Mouse (Mus musculus): ENCODE measurements around the gene Kmt5c.

Gene Kmt5c

GRCm38 (mm10) chr7:4789436-4789935 lies 49.6 kb downstream of the Kmt5c start, which contains the start of gene Tmem238:
TSS of gene Tmem238 (minus strand) at chr7:4789656.
- peak; percentile 60 to 84 for DNase-seq (ENCODE audit: low spot score in 2 of 2)

GRCm38 (mm10) chr7:4792278-4793212 lies 52.6 kb downstream of the Kmt5c start, which contains the start of gene Rpl28:
TSS of gene Rpl28 (plus strand) at chr7:4792874.
- peak; percentile 94 to 95 for DNase-seq (ENCODE audit: low spot score in 2 of 2)

GRCm38 (mm10) chr7:4793248-4793647 lies 53.3 kb downstream of the Kmt5c start:
- DNase-seq (ENCODE audit: low spot score in 2 of 2), result peak in 1 of 2 experiments; percentile 26

GRCm38 (mm10) chr7:4793674-4794073 lies 53.8 kb downstream of the Kmt5c start:
- no peak for DNase-seq (ENCODE audit: low spot score in 2 of 2)

GRCm38 (mm10) chr7:4794631-4795168 lies 54.8 kb downstream of the Kmt5c start:
- no peak for DNase-seq (ENCODE audit: low spot score in 2 of 2)

- DNase-seq (ENCODE audit: low spot score in 2 of 2), result peak in 1 of 2 experiments; percentile 14
Measured at GRCm38 (mm10) chr7:4795767-4796433, 56.0 kb downstream of the Kmt5c start.

Measured in spleen, postnatal 4 days (tissue).